Mouse (Mus musculus) kidney, adult 9 months (tissue): ENCODE measurements around the gene Ajuba.
A peak's percentile ranks its signal among the peaks of the same experiment; 100 is the strongest.
"Not testable (repeated sequence)": the region's sequence is repeated elsewhere in the genome, so short reads cannot be mapped to it uniquely, and the experiment has no call there.

Source experiments
- DNase-seq: peaks from one replicate; pipeline ENCODE4 v3.0.0; 2022

Gene Ajuba

DNA sequence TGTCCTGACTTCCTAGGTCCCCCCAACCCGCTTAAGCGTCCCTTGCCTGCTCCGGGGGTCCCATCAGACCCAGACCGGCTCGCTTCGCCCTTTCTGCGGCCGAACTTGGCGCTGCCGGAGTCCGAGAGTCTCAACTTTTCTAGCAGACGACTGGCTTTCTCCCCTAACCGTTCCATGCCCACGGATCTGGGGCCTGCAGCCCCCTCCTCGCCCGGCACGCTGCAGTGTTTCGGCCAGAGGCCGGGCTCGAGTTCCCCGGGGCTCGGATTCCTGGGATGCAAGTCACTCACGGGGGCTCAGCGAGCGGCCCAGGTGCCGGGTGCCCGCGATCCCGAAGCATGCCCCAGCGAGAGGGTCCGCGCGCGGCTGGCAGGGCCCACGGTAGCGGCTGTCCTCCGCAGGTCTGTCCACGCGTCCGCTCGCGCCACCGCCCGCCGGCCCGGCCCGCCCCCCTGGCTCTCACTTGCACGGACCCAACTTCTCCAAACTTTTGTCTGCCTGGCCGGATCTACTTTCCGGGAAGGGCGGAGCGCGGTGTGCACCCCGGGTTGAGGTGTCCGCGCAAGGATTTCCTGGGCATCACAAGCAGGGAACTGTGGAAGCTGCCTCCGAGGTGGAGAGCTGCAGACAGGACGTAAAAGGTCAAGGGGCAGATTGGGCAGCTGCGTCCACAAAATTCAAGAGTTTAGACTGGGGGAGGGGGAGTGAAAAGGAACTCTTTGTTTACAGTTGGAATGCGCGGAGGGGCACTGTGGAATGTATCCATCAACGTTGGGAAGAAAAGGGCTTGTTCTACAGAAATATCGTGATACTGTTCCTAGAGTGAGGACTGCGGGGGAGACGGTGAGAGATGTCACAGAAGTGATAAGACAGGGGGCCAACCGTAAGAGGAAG lies at the start of gene Ajuba:
Ajuba (minus strand) TSS at position 470 of the 894 bp plus-strand sequence.
- DNase-seq: peak; percentile 94

DNA sequence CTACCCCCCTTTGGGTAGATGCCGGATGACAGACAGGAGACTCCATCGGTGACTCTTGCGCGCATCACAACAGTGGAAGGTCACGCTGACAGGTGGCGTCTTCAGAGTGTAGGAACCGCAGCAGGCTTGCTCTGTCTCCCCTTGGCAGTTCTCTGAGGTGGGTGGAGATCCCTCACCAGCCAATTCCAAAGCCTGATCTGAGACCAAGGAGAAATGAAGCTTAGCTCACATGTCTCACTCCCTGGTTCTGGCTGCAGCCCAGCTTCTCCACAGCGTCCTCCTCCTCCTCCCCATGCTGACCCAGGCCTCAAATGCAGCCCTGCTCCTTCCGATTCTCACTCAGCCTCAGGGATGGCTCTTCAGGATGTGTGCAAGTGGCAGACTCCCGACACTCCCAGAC lies 47.6 kb upstream of the Ajuba start:
- DNase-seq: no peak

DNA sequence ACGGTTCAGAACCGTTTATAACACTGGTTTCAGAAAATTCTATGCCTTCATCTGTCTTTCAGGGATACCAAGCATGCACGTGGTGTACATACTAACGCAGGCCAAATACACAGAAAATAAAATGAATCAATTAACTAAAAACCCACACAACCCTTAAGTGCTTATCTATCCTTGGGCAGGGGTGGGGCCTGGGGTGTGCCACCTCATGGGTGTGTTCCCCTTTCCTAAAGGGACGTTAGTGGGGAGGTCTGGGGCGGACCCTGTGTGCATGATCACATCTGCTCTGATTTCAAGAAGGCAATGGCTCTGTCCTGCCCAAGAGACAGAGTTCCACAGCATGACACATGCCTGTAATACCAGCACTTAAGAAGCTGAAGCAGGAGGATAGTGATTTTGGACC lies 46.0 kb upstream of the Ajuba start:
- no peak for DNase-seq

DNA sequence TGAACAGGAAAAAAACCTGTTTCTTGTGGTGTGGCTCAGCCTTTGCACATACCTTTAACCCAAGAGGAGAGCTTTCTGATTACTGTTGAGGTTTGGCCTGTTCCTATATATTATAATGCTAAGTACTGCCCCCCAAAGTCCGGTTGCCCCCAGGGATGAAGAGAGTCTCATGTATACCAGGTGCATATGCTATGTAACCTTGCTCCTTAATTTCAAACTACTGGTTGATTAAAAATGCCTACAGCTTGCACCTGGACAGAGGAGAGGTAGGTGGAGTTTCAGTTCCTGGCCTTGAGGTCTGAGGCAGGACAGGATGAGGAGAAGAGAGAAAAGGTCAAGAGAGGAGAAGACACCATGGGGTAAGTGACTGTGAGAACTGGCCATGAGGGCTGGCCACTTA lies 43.8 kb upstream of the Ajuba start, which contains the start of gene Psmb11:
Psmb11 (plus strand) TSS at position 301 of the 400 bp plus-strand sequence.
- DNase-seq: no peak

DNA sequence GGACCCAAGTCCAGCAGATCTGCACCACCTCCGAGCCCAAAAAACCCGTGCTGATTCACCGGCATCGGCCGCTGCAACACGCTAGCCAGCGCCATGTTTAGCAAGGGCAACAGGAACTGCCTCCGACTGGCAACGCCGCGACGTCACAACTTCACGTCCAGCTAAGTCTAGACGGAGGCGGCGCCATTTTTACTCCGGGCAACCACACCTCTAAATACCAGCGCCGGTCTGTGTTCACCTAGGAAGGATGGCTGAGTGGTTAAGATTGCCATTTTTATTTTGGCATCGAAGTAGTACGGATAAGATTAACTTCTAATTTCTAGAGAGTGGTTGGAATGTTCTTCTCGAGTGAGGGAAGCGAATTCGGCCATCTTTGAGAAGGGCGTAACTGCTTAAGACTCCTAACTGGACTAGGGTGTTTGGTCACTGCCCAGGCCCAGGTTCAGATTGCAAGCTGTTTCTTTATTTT lies 40.6 kb upstream of the Ajuba start, which contains the start of gene Psmb5:
Psmb5 (minus strand) TSS at position 126 of the 469 bp plus-strand sequence.
- peak; percentile 93 for DNase-seq

DNA sequence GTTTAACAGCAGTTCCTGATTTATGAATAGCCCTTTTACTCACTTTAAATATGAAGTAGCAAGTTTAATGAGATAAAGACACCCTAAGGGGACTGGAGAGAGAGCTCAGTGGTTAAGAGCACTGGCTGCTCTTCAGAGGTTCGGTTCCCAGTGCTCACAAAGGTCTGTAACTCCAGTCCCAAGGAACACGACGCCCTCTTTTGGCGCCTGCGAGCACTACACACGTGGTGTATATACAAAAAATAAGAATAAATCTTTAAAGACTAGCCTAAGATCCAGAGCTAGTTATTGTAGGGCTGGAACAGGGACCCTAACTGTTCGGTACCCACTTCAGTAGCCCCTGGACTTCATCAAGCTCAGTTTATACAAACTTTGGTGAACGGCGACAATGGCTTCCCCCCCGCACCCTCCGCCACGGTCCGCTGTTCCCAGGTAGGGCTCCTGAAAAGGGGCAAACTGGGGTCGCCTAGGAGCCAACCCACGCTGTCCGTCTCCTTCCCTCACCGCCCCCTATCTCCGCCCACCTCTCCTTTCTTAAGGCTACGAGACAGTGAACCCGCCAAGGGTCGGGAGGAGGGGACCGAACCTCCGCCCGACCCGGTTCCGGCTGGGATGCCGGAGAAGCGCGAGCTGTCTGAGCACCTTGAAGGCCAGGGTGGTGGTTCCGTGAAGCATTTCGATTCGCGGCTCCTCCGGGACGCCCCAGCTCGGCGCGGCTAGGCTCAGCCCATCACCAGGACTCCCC lies 40.0 kb upstream of the Ajuba start:
- DNase-seq: peak; percentile 26

DNA sequence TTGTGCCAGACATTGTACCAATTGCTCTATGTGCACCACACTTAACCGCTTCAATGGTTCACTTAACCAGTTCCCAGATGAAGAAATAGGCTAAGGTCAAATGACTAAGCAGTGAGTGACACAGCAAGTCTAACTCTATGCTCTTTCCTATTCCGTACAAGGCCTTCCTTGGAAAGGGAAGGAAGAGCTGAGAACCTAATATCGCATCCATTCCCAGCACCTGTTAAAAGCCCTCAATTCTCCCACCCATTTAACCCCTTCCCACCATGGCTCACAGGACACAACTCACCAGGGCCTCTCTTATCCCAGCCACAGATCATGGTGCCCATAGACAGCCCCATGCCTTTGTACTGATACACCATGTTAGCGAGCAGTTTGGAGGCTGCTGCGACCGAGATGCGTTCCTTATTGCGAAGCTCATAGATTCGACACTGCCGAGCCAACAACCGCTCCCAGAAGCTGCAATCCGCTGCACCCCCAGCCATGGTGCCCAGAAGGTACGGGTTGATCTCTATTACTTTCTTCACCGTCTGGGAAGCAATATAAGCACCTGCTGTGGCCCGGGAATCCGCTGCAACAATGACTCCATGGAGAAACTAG lies 39.0 kb upstream of the Ajuba start:
- DNase-seq: peak; percentile 27

DNA sequence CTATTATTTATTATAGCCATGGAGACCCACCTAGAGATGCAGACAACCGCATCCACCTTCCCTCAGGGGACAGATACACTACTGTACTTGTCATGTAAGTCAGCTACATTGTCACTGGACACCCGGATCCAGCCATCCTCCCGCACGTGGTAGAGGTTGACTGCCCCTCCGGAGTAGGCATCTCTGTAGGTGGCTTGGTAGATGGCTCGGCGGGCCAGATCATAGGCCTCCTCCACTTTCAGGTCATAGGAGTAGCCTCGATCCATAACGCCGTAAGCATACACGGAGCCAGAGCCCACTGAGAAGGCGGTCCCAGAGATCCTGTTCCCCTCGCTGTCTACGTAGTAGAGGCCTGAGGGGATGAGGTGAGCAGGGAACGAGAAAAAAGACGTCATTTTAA lies 36.8 kb upstream of the Ajuba start:
- DNase-seq: not testable (repeated sequence)

DNA sequence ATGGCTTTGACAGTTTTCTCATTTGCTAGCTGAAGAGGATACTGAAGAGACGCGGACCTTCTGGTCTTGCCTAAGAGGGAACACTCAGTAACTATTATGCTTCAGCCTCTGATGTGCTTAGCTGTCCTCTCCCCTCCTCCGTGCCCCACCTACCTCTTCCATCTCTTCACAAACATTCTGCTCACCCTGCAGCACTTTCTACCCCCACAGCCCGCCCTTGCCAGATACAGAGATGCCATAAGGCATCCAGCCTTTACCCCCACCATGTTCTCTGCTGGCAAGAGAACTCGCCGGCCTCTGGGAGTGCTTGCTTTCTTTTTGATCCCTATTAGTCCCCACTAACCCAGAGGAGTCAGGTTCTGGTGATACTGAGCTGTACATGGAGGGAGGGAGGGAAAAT lies 33.3 kb upstream of the Ajuba start:
- no peak for DNase-seq

DNA sequence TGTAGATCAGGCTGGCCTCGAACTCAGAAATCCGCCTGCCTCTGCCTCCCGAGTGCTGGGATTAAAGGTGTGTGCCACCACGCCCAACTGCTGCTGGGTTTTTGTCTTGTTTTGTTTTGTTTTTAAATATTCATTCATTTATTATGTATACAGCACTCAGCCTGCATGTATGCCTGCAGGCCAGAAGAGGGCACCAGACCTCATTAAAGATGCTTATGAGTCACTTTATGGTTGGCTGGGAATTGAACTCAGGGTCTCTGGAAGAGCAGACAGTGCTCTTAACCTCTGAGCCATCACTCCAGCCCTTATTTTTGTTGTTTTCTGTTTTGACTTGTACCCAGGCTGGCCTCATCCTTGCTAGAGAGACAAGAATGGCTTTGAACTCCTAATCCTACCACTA lies 32.6 kb upstream of the Ajuba start:
- peak; percentile 33 for DNase-seq

DNA sequence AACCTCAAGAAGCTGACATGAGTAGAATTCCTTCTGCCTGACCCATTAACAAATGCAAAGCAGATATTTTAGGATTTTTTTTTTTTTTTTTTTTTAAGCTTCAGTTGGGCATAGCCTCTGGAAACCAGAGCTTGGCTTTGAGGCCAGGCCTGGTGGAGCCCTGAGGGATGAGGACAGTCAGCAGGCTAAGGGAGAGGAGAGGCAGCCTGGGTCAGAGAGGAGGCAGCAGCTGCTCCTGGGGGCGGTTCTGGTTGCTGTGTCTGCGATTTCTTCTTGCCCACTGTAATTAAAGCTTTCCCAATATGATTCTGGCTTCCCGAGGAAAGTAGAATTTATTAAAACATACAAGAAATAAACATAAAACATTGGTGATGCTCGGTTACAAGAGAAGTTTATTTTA lies 31.9 kb upstream of the Ajuba start:
- no peak for DNase-seq

DNA sequence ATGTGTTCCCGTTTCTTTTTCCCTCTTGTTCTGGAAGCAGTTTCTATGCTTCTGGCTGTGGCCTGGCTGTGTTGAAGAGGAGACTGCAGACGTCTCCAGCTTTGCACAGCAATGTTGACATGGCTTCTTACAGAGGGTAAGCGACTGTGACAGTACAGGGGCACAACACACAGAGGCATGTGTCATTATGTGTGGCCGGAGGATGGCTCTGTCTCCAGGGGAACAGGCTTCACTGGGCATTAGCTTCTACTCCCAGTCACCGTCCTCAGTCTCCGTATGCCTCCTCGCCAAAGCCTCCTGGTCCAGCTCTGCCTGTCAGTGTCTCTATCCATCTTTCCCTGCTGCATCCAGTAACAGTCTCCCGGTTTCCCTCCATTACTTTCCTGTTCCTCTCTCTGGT lies 29.9 kb upstream of the Ajuba start:
- DNase-seq: no peak

DNA sequence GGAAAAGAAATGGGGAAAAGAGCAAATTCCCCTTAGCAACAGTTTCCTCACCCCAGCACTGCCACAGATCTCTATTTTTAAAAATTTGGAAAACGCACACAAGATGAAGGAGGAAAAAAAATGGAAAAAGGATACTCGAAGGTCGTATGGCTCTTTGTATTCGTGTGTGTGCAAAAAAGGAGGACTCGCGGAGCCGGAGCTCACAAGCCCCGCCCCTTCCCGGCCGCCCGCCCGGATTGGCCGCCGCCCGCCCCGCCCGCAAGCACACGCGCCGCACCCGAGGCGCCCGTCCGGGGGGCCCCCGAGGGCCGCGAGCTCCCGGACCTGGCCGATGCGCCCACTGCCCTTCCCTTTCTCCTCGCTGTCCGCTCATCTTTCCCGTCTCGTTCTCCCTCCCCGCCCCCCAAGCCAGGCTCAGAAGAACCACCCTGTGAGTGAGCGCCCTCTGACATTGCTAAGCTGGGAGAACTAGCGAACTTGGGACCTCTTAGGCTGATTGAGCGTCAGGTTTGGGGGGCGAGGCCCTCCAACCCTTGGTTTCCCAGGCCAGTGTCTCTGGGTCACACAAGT lies 28.5 kb upstream of the Ajuba start, which contains the start of gene 4931414P19Rik:
4931414P19Rik (minus strand) TSS at position 242 of the 570 bp plus-strand sequence.
- peak; percentile 76 for DNase-seq

DNA sequence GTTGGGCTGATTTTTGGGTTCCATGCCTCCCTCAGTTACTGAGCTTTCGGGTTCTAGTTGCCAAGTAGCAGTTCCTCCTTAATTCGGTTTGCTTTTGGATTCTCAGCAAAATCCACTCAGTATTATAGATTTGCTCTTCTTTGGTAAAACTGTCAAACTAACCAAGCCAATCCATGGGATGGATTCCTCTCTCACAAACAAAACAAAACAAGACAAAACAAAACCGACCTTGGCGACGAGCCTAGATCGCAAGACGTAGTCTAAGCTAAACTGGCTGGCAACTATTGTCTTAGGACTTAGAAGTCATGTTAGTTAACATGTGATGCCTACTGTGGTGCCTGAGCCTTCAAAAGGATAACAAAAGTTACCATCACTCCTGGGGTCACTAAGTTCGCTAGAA lies 26.3 kb upstream of the Ajuba start:
- DNase-seq: no peak

DNA sequence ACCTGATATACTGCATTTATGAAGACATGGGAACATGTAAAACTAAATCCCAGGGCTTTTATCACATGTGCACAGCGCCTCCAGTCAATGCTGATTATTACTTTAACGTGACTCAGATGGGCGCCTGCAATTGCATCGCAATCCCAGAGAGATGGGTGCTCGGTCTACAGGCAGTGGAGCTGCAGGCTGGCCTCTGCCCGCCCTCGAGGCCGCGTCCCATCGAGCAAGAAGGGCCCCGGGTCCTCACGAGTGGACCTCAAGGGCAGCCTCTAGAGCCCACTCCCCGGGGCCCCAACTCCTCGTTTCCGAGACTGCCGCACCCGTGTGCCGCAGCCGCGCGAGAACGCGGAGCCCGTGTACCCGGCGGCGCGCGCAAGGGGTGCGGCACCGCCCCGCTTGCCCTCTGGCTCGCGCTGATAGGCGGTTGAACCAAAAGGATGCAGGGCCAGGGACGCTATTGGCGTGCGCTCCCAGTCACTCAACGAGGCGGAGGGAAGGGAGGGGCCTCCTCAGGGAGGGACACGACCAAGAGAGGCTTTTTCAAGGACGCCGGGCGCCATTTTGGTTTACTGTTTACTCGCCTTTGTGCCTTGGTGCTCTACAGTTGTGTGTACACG lies 25.8 kb upstream of the Ajuba start:
- DNase-seq: peak; percentile 97

DNA sequence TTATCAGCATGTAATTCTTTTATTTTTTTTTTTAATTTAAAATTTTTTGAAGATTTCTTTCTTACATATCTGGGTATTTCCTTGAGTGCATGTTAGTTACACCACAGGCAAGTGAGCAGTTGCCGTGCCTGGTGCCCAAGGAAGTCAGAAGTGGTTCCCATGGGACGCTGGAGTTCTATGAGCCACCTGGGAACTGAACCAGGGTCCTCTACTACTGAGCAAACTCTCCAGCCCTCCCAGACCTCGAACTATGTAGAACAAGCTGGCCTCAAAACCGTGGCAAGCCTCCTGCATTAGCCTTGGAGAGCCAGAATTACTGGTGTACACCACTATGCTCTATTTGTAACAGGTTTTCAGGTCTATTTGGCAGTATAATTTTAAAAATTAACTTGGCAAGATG lies 25.3 kb upstream of the Ajuba start:
- DNase-seq: no peak

DNA sequence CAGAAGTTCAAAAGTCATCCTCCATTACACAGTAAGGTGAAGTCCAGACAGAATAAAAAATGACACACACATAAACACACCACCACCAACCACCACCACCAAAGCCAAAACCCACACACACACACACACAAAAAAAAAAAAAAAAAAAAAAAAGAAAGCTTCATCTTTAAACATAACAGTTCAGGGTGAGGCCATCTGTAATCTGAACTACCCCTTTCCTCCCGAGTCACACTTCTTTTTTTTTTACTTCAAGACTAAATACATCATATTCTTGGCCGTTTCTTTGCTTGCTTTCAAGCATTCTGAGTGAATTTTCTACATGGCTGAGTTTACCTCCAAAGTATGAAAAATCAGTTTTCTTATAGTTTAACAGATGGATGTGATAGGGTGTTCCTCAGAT lies 24.2 kb upstream of the Ajuba start:
- no peak for DNase-seq

DNA sequence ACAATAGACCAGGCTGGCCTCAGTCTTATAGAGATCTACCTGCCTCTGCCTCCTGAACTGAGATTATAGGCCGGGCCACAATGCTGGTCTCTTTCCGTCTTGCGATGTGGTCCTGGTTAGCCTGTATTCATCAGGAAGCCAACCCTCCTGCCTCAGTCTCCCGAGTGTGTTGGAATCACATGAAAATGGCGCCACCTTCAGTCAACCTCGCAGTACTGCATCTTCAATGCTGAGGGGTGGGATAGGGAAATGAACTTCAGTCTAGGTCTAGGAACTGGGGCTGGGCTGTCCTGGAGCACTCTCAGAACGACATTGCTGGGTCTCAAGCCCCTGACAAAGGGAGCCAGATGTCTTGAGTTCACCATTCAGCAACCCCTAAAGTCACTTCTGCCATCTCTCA lies 19.7 kb upstream of the Ajuba start:
- no peak for DNase-seq

DNA sequence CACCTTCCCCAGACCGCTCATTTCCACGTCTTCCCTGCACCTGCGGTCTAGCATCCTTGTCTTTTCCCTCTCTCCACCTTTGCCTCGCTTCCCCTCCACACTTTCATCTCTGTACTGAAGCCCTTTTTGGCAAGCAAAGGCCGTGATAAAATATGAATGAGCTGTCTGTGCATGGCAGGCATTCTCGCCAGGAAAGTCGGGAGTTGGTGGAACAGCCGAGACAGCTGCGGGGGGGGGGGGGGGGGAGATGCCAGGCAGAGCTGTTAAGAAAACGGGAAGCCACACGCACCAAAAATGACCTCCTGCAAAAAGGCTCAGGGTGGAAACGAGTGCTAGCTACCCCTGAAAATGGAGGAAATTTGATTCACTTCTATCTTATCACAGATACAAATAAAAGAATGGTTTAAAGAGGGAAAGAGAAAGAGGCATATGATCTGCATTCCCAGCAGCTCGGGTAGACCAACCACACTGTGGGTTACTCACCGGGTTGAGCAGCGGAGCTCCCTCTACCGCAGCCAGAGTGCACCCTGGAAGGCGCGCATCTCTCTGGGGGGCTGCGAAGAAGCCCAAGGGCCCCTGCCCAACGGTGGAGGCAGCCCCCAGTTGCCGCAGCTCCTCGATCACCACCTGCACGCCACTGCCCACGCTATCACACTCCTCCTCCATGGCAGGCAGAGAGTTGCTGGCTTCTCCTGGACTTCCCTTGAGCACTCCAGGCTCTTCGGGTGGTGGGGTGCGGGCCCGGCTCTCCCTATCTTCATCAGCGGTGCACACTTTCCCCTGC lies 17.5 kb upstream of the Ajuba start:
- no peak for DNase-seq

DNA sequence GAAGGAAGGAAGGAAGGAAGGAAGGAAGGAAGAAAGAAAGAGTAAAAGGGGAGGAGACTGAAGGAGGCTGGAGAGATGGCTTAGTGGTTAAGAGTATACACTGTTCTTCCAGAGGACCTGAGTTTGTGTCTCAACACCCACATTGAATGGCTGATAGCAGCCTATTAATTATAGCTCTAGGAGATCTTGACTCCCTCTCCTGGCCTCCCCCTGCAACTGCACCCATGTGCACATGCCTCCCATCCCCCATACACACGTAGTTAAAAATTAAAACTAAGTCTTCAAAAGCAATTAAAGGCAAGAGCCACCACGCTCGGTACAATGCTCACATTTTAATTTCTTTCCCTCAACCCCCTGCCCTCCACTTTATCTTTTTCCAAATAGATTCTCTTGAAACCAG lies 16.7 kb upstream of the Ajuba start:
- no peak for DNase-seq

DNA sequence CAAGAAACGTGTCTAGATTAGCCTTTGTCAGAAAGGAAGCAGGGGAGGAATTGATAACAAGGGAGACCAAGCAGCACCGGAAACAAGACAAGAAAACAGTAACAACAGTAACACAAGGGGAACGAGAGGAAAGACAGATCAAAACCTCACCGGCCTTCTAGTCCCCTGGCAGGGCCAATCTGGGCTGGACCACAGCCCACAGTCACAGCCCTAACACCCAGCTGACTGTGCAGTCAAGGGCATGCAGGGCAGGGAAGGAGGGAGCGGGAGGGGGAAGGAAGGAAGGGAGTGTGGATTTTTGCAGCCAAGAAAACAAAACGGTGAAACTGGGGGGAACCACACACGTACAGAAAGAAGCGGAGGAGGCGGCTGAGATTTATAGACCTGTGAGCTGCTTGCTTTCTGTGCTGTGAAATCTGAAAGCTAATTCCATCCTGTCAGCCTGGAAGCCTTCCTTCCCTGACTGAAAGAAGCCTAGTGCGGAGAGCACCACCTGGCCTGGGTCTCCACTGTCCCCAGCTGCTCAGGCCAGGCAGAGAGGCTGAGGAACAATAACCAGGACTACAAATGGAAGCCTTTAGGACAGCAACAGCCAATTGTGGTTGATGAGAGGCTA lies 15.1 kb upstream of the Ajuba start:
- DNase-seq: peak; percentile 41
